Mouse (Mus musculus) heart, embryonic 13.5 days (tissue): Measurements from ENCODE around the gene Stam. TPM values are rescaled to one million over a fixed set of nuclear protein-coding genes. Genes with fewer than 3 reads are reported as not detected.

Source experiments
- ATAC-seq: fragments of 200-750 bp; cut with Nextera tagmentation; 2 replicates; pipeline ENCODE4 v1.8.0; 2017; ENCODE audit warnings: moderate TSS enrichment; ENCODE audit not compliant: insufficient number of reproducible peaks, low FRiP score, low TSS enrichment; ENCODE audit errors: extremely low read depth
- H3K27ac ChIP-seq: fragments of 300-500 bp; sonication (generic); replicated peaks from 2 replicates; pipeline ENCODE4 v1.5.1; 2015; ENCODE audit warnings: moderate library complexity, mild to moderate bottlenecking, inconsistent platforms
- H3K27me3 ChIP-seq: fragments of 300-500 bp; sonication (generic); replicated peaks from 2 replicates; pipeline ENCODE4 v1.6.1; 2015; ENCODE audit warnings: mild to moderate bottlenecking, inconsistent platforms
- H3K36me3 ChIP-seq: fragments of 300-500 bp; sonication (generic); 2 replicates; pipeline ENCODE4 v1.6.1; 2015; ENCODE audit warnings: mild to moderate bottlenecking, inconsistent platforms
- H3K4me1 ChIP-seq: fragments of 300-500 bp; sonication (generic); 2 replicates; pipeline ENCODE4 v1.6.1; 2015; ENCODE audit warnings: inconsistent platforms
- H3K4me2 ChIP-seq: fragments of 300-500 bp; sonication (generic); 2 replicates; pipeline ENCODE4 v1.6.1; 2015; ENCODE audit warnings: inconsistent platforms, mild to moderate bottlenecking, moderate library complexity
- H3K4me3 ChIP-seq: fragments of 300-500 bp; sonication (generic); 2 replicates; pipeline ENCODE4 v1.5.1; 2015; ENCODE audit warnings: moderate library complexity, mild to moderate bottlenecking, inconsistent platforms
- H3K9ac ChIP-seq: fragments of 300-500 bp; sonication (generic); 2 replicates; pipeline ENCODE4 v1.6.1; 2015; ENCODE audit warnings: inconsistent platforms, mild to moderate bottlenecking, moderate library complexity
- H3K9me3 ChIP-seq: fragments of 300-500 bp; sonication (generic); 2 replicates; pipeline ENCODE4 v1.6.1; 2016; ENCODE audit warnings: inconsistent platforms
- WGBS: fragments of 180-500 bp; shearing (Covaris S2); methylation state at CpG from one replicate; pipeline ENCODE4 v1.1.7; 2015; ENCODE audit warnings: mixed read lengths; 5-methylcytosine and 5-hydroxymethylcytosine counted together
- polyA plus RNA-seq: library from polyadenylated mRNA; unstranded; fragments of >200 nt; fragmentation: Nextera tagmentation; extraction: Ambion mirVana; gene quantifications from 2 replicates; pipeline ENCODE4 v1.2.1, GENCODE M21; 2015

The Stam gene
- polyA plus RNA-seq, result 49.4 and 54.1 TPM in 2 replicates

- Histone ChIP-seq H3K9ac (peak within 1 kb of the TSS; percentile 93), H3K27me3 (no peaks in the 10 kb centered on the region), H3K9me3 (no peaks in the 10 kb centered on the region), H3K4me1 (peaks cover 28% of the 10 kb centered on the region), H3K27ac (peak within 1 kb of the TSS; percentile 96), H3K36me3 (no peaks in the 10 kb centered on the region), H3K4me3 (peak within 1 kb of the TSS; percentile 83), H3K4me2 (peak within 1 kb of the TSS; percentile 78)
- peak; percentile 86 for ATAC-seq
- WGBS, result under 1% methylated on average over 50 of the region's 50 CpGs
Measured at GRCm38 (mm10) chr2:14073362-14074220, at the start of gene Stam. TSS of gene Stam (plus strand) at chr2:14074098.

- WGBS, result 90% methylated on average over 2 of the region's 2 CpGs
Measured at GRCm38 (mm10) chr2:14041249-14041648, 32.6 kb upstream of the Stam start.

GRCm38 (mm10) chr2:14043011-14043410 is 30.9 kb upstream of the Stam start:
- WGBS, result 80% methylated on average over 3 of the region's 3 CpGs
- Histone ChIP-seq H3K4me1 (no peaks in the 10 kb centered on the region; the same call in 1 of the 2 replicates), H3K27ac (no peak overlapping the region), H3K4me2 (no peak overlapping the region), H3K9ac (no peak overlapping the region), H3K4me3 (no peak overlapping the region), H3K36me3 (peaks cover 49% of the 10 kb centered on the region), H3K27me3 (no peaks in the 10 kb centered on the region), H3K9me3 (no peaks in the 10 kb centered on the region)
- ATAC-seq, result no peak

More at GRCm38 (mm10) chr2:14041249-14041648, 32.6 kb upstream of the Stam start:
- H3K4me1 ChIP-seq, result no peaks in the 10 kb centered on the region; the same call in 1 of the 2 replicates
- H3K9ac ChIP-seq, result no peak overlapping the region
- H3K27ac ChIP-seq, result no peak overlapping the region
- H3K36me3 ChIP-seq, result peaks cover 51% of the 10 kb centered on the region
- H3K27me3 ChIP-seq, result no peaks in the 10 kb centered on the region
- no peak for ATAC-seq
- H3K4me3 ChIP-seq, result no peak overlapping the region
- no peak overlapping the region for H3K4me2 ChIP-seq
- H3K9me3 ChIP-seq, result no peaks in the 10 kb centered on the region

DNA sequence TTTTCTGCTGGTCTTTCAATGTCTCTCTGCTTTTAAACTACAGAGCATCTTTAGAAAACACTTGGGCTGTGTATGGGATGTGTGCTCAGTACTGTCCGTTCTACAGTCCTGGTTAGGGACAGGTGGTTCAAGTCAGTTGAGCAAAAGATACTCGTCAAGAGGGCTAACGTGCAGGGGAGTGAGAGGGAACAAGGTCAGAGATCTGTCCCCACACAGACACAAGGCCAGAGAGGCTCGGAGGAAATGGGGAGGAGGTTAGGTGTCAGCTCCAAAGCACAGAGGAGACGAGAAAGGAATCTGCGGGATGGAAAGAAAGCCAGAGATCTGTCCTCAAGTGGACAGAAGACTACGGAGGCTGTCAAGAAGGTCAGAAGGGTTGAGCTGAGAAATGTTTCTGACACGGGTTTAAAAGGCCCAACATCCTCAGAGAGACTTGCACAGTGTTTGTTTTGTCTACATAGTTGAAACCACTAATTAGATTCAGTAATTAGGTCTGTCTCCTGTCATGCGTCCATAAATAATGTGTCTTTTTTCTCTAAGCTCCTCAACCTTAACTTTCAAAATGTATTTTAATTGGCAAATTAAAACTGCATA is 30.2 kb upstream of the Stam start:
- ATAC-seq, result no peak
- 47% methylated on average over 9 of the region's 9 CpGs for WGBS
- Histone ChIP-seq H3K27ac (no peak overlapping the region), H3K4me3 (no peak overlapping the region), H3K9me3 (no peaks in the 10 kb centered on the region), H3K9ac (no peak overlapping the region), H3K4me1 (peaks cover 2% of the 10 kb centered on the region), H3K36me3 (peaks cover 45% of the 10 kb centered on the region), H3K27me3 (no peaks in the 10 kb centered on the region), H3K4me2 (no peak overlapping the region)

- H3K4me1 ChIP-seq, result peaks cover 25% of the 10 kb centered on the region
- no peaks in the 10 kb centered on the region for H3K9me3 ChIP-seq
- no peak overlapping the region for H3K4me2 ChIP-seq
- peak overlapping the region; percentile 44; the same call in 1 of the 2 replicates for H3K27ac ChIP-seq
- peaks cover 4% of the 10 kb centered on the region; the same call in 1 of the 2 replicates for H3K36me3 ChIP-seq
- H3K27me3 ChIP-seq, result no peaks in the 10 kb centered on the region
- ATAC-seq, result no peak
- H3K4me3 ChIP-seq, result no peak overlapping the region
- H3K9ac ChIP-seq, result no peak overlapping the region
Measured at GRCm38 (mm10) chr2:14048381-14048780, 25.5 kb upstream of the Stam start.

- H3K27me3 ChIP-seq, result no peaks in the 10 kb centered on the region
- H3K4me3 ChIP-seq, result no peak overlapping the region
- H3K9ac ChIP-seq, result no peak overlapping the region
- no peak for ATAC-seq
- no peaks in the 10 kb centered on the region for H3K9me3 ChIP-seq
- H3K4me1 ChIP-seq, result peaks cover 29% of the 10 kb centered on the region
- H3K4me2 ChIP-seq, result no peak overlapping the region
- 59% methylated on average over 5 of the region's 5 CpGs for WGBS
- peak overlapping the region; percentile 44; the same call in 1 of the 2 replicates for H3K27ac ChIP-seq
- H3K36me3 ChIP-seq, result no peaks in the 10 kb centered on the region
Measured at GRCm38 (mm10) chr2:14048808-14049207, 25.1 kb upstream of the Stam start.

- H3K36me3 ChIP-seq, result no peaks in the 10 kb centered on the region
- no peak overlapping the region for H3K27ac ChIP-seq
- WGBS, result 68% methylated on average over 3 of the region's 3 CpGs
- no peak for ATAC-seq
- H3K4me1 ChIP-seq, result peaks cover 42% of the 10 kb centered on the region
- no peaks in the 10 kb centered on the region for H3K9me3 ChIP-seq
- H3K9ac ChIP-seq, result peak overlapping the region; percentile 88
- H3K4me2 ChIP-seq, result peak overlapping the region; percentile 77
- no peaks in the 10 kb centered on the region for H3K27me3 ChIP-seq
- peak overlapping the region; percentile 82; the same call in 1 of the 2 replicates for H3K4me3 ChIP-seq
Measured at GRCm38 (mm10) chr2:14053618-14054017, 20.3 kb upstream of the Stam start.

DNA sequence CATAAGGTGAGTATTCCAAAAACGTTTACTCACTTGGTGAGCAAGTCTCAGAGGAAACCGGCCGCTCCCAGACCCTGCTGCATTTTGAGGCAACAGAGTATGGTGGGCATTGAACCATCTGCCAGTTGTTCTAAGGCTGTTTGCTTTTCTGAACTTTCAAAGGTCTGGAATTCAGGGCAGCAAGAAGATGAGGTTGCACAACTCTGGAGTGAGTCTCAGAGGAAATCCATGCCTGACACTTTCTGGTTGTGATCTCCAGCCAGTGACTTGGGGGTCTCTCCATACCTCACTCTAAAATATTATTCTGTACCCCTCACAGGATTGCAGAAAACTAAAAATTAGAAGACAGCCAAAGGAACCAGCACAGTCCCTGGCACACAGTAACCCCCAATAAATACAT is 19.7 kb upstream of the Stam start:
- peaks cover 37% of the 10 kb centered on the region for H3K4me1 ChIP-seq
- H3K27me3 ChIP-seq, result no peaks in the 10 kb centered on the region
- peak overlapping the region; percentile 77 for H3K4me2 ChIP-seq
- H3K27ac ChIP-seq, result peak overlapping the region; percentile 98
- ATAC-seq, result no peak
- H3K36me3 ChIP-seq, result no peaks in the 10 kb centered on the region
- H3K9ac ChIP-seq, result peak overlapping the region; percentile 88
- peak overlapping the region; percentile 82 for H3K4me3 ChIP-seq
- no peaks in the 10 kb centered on the region for H3K9me3 ChIP-seq
- WGBS, result 52% methylated on average over 3 of the region's 3 CpGs

GRCm38 (mm10) chr2:14054716-14055115 is 19.2 kb upstream of the Stam start:
- H3K4me3 ChIP-seq, result peak overlapping the region; percentile 82
- no peaks in the 10 kb centered on the region for H3K27me3 ChIP-seq
- peaks cover 33% of the 10 kb centered on the region for H3K4me1 ChIP-seq
- no peak for ATAC-seq
- H3K27ac ChIP-seq, result peak overlapping the region; percentile 98
- H3K36me3 ChIP-seq, result no peaks in the 10 kb centered on the region
- H3K9ac ChIP-seq, result peak overlapping the region; percentile 88
- 5% methylated on average over 6 of the region's 6 CpGs for WGBS
- H3K4me2 ChIP-seq, result peak overlapping the region; percentile 77
- no peaks in the 10 kb centered on the region for H3K9me3 ChIP-seq

DNA sequence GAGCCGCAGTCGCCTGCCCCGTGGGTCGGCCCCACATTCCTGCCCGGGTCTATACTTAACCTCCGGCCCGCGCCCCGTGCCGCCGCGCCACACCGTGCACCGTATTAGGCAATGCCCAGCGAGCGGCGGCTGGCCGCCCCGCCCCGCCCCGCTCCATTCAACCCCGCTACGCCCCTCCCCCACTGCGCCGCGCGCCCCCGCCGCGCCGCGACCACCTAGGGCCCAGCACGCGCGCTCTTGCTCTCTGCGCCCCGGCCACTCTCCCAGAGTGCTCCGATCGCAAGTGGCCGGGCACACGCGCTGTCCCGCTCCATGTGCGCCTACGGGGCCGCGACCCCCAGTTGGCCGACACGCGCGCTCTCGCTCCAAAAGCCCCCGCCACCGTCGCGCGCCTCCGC is 18.7 kb upstream of the Stam start:
- Histone ChIP-seq H3K27me3 (no peaks in the 10 kb centered on the region), H3K9me3 (no peaks in the 10 kb centered on the region), H3K4me3 (peak overlapping the region; percentile 82), H3K36me3 (no peaks in the 10 kb centered on the region), H3K9ac (peak overlapping the region; percentile 88), H3K4me2 (peak overlapping the region; percentile 77), H3K27ac (peak overlapping the region; percentile 98), H3K4me1 (peaks cover 29% of the 10 kb centered on the region)
- peak; percentile 89 for ATAC-seq
- under 1% methylated on average over 52 of the region's 58 CpGs for WGBS

GRCm38 (mm10) chr2:14055566-14056331 is 18.1 kb upstream of the Stam start, which contains the start of gene Hacd1:
TSS of gene Hacd1 (minus strand) at chr2:14056135.
- Histone ChIP-seq H3K27me3 (no peaks in the 10 kb centered on the region), H3K36me3 (no peaks in the 10 kb centered on the region)

More at GRCm38 (mm10) chr2:14055566-14056331, 18.1 kb upstream of the Stam start, which contains the start of gene Hacd1:
- H3K4me1 ChIP-seq, result peaks cover 26% of the 10 kb centered on the region
- H3K9me3 ChIP-seq, result no peaks in the 10 kb centered on the region
- peak within 1 kb of the TSS; percentile 98 for H3K27ac ChIP-seq
- ATAC-seq, result peak; percentile 74
- WGBS, result under 1% methylated on average over 100 of the region's 101 CpGs
- peak within 1 kb of the TSS; percentile 82 for H3K4me3 ChIP-seq
- peak within 1 kb of the TSS; percentile 88 for H3K9ac ChIP-seq
- peak within 1 kb of the TSS; percentile 77 for H3K4me2 ChIP-seq
